Mouse (Mus musculus): Measurements from ENCODE around the gene Rgs14. TPM values are rescaled to one million over a fixed set of nuclear protein-coding genes. Genes with fewer than 3 reads are reported as not detected.

Rgs14 gene
- polyA plus RNA-seq, 2 experiments = 1.6 to 1.7 TPM

- 0 out of 4 replicates have a peak, but pooled peaks cover 0 to 2% of the 10 kb centered on the region in 2 experiments for H3K4me1 ChIP-seq (replicated peaks; ENCODE audit: control insufficient read depth in 2 of 2, insufficient read depth in 2 of 2, low read length in 1 of 2)
- 50% methylated on average over 15 of the region's 15 CpGs for WGBS (ENCODE audit: insufficient replicate concordance)
- no peak for DNase-seq (ENCODE audit: low read depth in 3 of 3, low spot score in 3 of 3)
- TF ChIP-seq EP300 (IDR thresholded peaks at IDR 0.05; ENCODE audit: low read depth) (no peak), CTCF (IDR thresholded peaks at IDR 0.05; ENCODE audit: low read depth) (no peak)
- H3K9ac ChIP-seq (replicated peaks) = no peak overlapping the region
- no peak overlapping the region for H3K4me3 ChIP-seq (ENCODE audit: insufficient read depth in 1 of 2, low read depth in 2 of 2, low read length in 2 of 2)
- no peaks in the 10 kb centered on the region for H3K36me3 ChIP-seq (replicated peaks; ENCODE audit: control insufficient read depth, insufficient read depth, low read depth)
- H3K27me3 ChIP-seq (ENCODE audit: control insufficient read depth, insufficient read depth, low read length) = peaks cover 11% of the 10 kb centered on the region
- H3K9me3 ChIP-seq (ENCODE audit: control insufficient read depth, low read length) = no peaks in the 10 kb centered on the region
- no peak overlapping the region for H3K4me2 ChIP-seq (ENCODE audit: low read depth)
- H3K27ac ChIP-seq = no peak overlapping the region
- no peak for ATAC-seq (ENCODE audit: insufficient read depth)
Observed at GRCm38 (mm10) chr13:55403935-55404852, 34.7 kb downstream of the Rgs14 start.

DNA sequence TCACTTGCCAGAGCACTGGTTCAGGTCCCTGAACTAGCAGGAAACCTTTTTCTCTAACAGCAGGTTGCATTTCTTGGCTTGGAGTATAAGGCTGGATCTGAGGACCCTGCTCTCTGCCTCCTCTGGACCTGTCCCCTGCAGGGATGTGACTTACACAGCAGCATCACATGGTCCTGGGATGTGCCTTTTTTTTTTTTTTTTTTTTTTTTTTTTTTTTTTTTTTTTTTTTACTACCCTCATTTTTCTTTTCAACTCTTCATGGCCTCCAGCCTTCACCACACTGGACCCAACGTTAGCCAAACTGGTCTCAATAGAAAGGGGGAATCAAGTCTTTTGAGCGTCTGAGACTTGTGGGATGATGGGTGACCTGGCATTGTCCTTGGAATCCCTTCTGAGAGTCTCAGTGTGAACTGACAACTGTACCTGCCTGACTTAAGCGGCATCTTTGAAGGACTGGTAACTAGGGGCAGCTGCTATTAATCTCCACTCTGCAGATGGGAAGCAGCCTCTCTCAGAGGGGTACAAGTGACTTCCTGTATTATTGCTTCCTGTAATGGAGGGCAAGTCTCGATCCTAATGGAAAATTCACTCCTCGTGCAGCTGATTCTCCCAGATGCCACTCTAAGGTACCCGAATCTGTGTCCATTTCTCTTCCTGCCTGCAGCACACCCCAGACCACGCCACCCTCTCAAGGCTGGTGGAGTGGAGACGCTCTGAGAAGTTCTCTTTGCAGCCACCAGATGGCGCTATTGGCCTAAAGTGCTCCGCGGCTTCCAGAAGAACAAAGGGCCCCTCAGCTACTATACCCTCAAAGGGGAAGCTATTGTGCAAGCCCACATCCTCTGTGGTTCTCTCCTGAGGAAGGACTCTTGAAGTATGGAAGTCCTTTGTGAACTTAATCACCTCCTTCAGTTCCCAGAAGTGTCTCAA, 35.6 kb downstream of the Rgs14 start:
- Histone ChIP-seq H3K4me1 (replicated peaks; ENCODE audit: control insufficient read depth in 2 of 2, insufficient read depth in 2 of 2, low read length in 1 of 2) (0 out of 4 replicates have a peak, but pooled peaks cover 0 to 2% of the 10 kb centered on the region in 2 experiments), H3K4me3 (ENCODE audit: insufficient read depth in 1 of 2, low read depth in 2 of 2, low read length in 2 of 2) (no peak overlapping the region), H3K36me3 (replicated peaks; ENCODE audit: control insufficient read depth, insufficient read depth, low read depth) (no peaks in the 10 kb centered on the region), H3K9me3 (ENCODE audit: control insufficient read depth, low read length) (no peaks in the 10 kb centered on the region), H3K4me2 (ENCODE audit: low read depth) (no peak overlapping the region), H3K27me3 (ENCODE audit: control insufficient read depth, insufficient read depth, low read length) (peaks cover 11% of the 10 kb centered on the region), H3K9ac (replicated peaks) (no peak overlapping the region), H3K27ac (no peak overlapping the region)
- DNase-seq (ENCODE audit: low read depth in 3 of 3, low spot score in 3 of 3) = peak; percentile 42 to 59 (median 52)
- ATAC-seq (ENCODE audit: insufficient read depth) = peak; percentile 68; the same call in 1 of the 2 replicates
- WGBS (ENCODE audit: insufficient replicate concordance) = 9% methylated on average over 11 of the region's 11 CpGs
- TF ChIP-seq EP300 (IDR thresholded peaks at IDR 0.05; ENCODE audit: low read depth) (no peak), CTCF (IDR thresholded peaks at IDR 0.05; ENCODE audit: low read depth) (peak; percentile 95)

GRCm38 (mm10) chr13:55405783-55406390, 36.4 kb downstream of the Rgs14 start:
- WGBS (ENCODE audit: insufficient replicate concordance) = 25% methylated on average over 13 of the region's 13 CpGs
- H3K9me3 ChIP-seq (ENCODE audit: control insufficient read depth, low read length) = no peaks in the 10 kb centered on the region
- no peak for ATAC-seq (ENCODE audit: insufficient read depth)

DNA sequence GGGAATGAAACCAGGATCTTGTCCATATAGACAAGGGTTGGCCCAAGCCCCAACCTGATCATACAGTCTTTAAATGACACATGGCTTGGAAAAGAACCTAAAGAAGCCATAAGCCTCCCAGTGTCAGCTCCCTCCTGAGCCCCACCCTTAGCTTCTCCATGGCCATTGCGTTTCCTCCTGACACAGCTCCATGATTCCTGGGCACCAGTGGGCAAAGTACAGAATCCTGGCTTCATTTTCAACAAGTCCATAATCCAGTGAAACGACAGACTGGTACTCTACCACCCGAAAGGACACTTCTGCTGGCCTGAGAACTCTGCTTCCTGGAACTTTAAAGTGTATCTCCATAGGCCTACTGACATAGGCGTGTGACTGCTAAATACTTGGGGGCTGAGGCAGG, 37.8 kb downstream of the Rgs14 start:
- no peak for DNase-seq (ENCODE audit: low read depth in 3 of 3, low spot score in 3 of 3)
- no peak for ATAC-seq (ENCODE audit: insufficient read depth)
- Histone ChIP-seq H3K27ac (no peak overlapping the region), H3K36me3 (replicated peaks; ENCODE audit: control insufficient read depth, insufficient read depth, low read depth) (no peaks in the 10 kb centered on the region), H3K4me1 (replicated peaks; ENCODE audit: control insufficient read depth in 2 of 2, insufficient read depth in 2 of 2, low read length in 1 of 2) (0 out of 4 replicates have a peak, but pooled peaks cover 0 to 2% of the 10 kb centered on the region in 2 experiments), H3K27me3 (ENCODE audit: control insufficient read depth, insufficient read depth, low read length) (peaks cover 11% of the 10 kb centered on the region), H3K4me2 (ENCODE audit: low read depth) (no peak overlapping the region), H3K9me3 (ENCODE audit: control insufficient read depth, low read length) (no peaks in the 10 kb centered on the region), H3K4me3 (ENCODE audit: insufficient read depth in 1 of 2, low read depth in 2 of 2, low read length in 2 of 2) (no peak overlapping the region), H3K9ac (replicated peaks) (no peak overlapping the region)
- TF ChIP-seq EP300 (IDR thresholded peaks at IDR 0.05; ENCODE audit: low read depth) (no peak), CTCF (IDR thresholded peaks at IDR 0.05; ENCODE audit: low read depth) (no peak)
- WGBS (ENCODE audit: insufficient replicate concordance) = 53% methylated on average over 4 of the region's 4 CpGs

More at GRCm38 (mm10) chr13:55405783-55406390, 36.4 kb downstream of the Rgs14 start:
- H3K9ac ChIP-seq (replicated peaks) = no peak overlapping the region
- no peak overlapping the region for H3K4me3 ChIP-seq (ENCODE audit: insufficient read depth in 1 of 2, low read depth in 2 of 2, low read length in 2 of 2)
- DNase-seq (ENCODE audit: low read depth in 3 of 3, low spot score in 3 of 3) = no peak
- H3K4me1 ChIP-seq (replicated peaks; ENCODE audit: control insufficient read depth in 2 of 2, insufficient read depth in 2 of 2, low read length in 1 of 2) = 0 out of 4 replicates have a peak, but pooled peaks cover 0 to 2% of the 10 kb centered on the region in 2 experiments
- no peak overlapping the region for H3K27ac ChIP-seq
- no peak for TF ChIP-seq CTCF (IDR thresholded peaks at IDR 0.05; ENCODE audit: low read depth)
- no peak for TF ChIP-seq EP300 (IDR thresholded peaks at IDR 0.05; ENCODE audit: low read depth)
- H3K27me3 ChIP-seq (ENCODE audit: control insufficient read depth, insufficient read depth, low read length) = peaks cover 11% of the 10 kb centered on the region
- H3K4me2 ChIP-seq (ENCODE audit: low read depth) = no peak overlapping the region
- no peaks in the 10 kb centered on the region for H3K36me3 ChIP-seq (replicated peaks; ENCODE audit: control insufficient read depth, insufficient read depth, low read depth)

Measured in liver, embryonic 14.5 days (tissue).